Mouse (Mus musculus) adrenal gland, postnatal 14 days (tissue): Measurements from ENCODE around the gene Anapc2. TPM values are rescaled to one million over a fixed set of nuclear protein-coding genes. Genes with fewer than 3 reads are reported as not detected.
A peak's percentile ranks its signal among the peaks of the same experiment; 100 is the strongest.
"Not testable (repeated sequence)": the region's sequence is repeated elsewhere in the genome, so short reads cannot be mapped to it uniquely, and the experiment has no call there.

Source experiments
- DNase-seq: peaks from one replicate; pipeline ENCODE4 v3.0.0; 2021; ENCODE audit warnings: mixed read lengths
- total RNA-seq: library from RNA; stranded (reverse); gene quantifications from 2 replicates; pipeline ENCODE4 v1.2.3, GENCODE M21; 2021

Gene Anapc2
- total RNA-seq, 1 experiment from 2014 or later, result 63.9 TPM

GRCm38 (mm10) chr2:25240723-25241437 lies 31.4 kb upstream of the Anapc2 start:
- DNase-seq, result peak; percentile 88

GRCm38 (mm10) chr2:25241438-25241775 lies 30.9 kb upstream of the Anapc2 start:
- no peak for DNase-seq

- DNase-seq, result peak; percentile 32
Observed at GRCm38 (mm10) chr2:25242101-25242506, 30.2 kb upstream of the Anapc2 start, which contains the start of the genes Rnf208 and Cysrt1. Rnf208 (plus strand) TSS chr2:25242255. Cysrt1 (minus strand) TSS chr2:25242452.

- DNase-seq, result no peak
Observed at GRCm38 (mm10) chr2:25243342-25243741, 28.9 kb upstream of the Anapc2 start.

- DNase-seq, result no peak
Observed at GRCm38 (mm10) chr2:25244144-25244543, 28.1 kb upstream of the Anapc2 start.

- no peak for DNase-seq
Observed at GRCm38 (mm10) chr2:25246183-25247072, 25.9 kb upstream of the Anapc2 start, which contains the start of gene AL732309.1. AL732309.1 (minus strand) TSS chr2:25246863.

GRCm38 (mm10) chr2:25252331-25252730 lies 19.9 kb upstream of the Anapc2 start:
- peak; percentile 32 for DNase-seq

- DNase-seq, result peak; percentile 94
Observed at GRCm38 (mm10) chr2:25255284-25255779, 16.9 kb upstream of the Anapc2 start, which contains the start of gene Tmem203. Tmem203 (plus strand) TSS chr2:25255439.

- peak; percentile 73 for DNase-seq
Observed at GRCm38 (mm10) chr2:25256443-25257109, 15.7 kb upstream of the Anapc2 start.

- DNase-seq, result not testable (repeated sequence)
Observed at GRCm38 (mm10) chr2:25257250-25257649, 15.0 kb upstream of the Anapc2 start.

GRCm38 (mm10) chr2:25258887-25259286 lies 13.4 kb upstream of the Anapc2 start:
- no peak for DNase-seq

GRCm38 (mm10) chr2:25261870-25262269 lies 10.4 kb upstream of the Anapc2 start:
- DNase-seq, result no peak

GRCm38 (mm10) chr2:25262291-25262767 lies 9.9 kb upstream of the Anapc2 start, which contains the start of gene Tprn:
Tprn (plus strand) TSS chr2:25262618.
- DNase-seq, result peak; percentile 96

GRCm38 (mm10) chr2:25262795-25263622 lies 9.3 kb upstream of the Anapc2 start:
- peak; percentile 58 for DNase-seq

GRCm38 (mm10) chr2:25263623-25264285 lies 8.5 kb upstream of the Anapc2 start:
- no peak for DNase-seq

GRCm38 (mm10) chr2:25264286-25264660 lies 8.0 kb upstream of the Anapc2 start:
- no peak for DNase-seq

- peak; percentile 73 for DNase-seq
Observed at GRCm38 (mm10) chr2:25264851-25265250, 7.4 kb upstream of the Anapc2 start.

- DNase-seq, result no peak
Observed at GRCm38 (mm10) chr2:25265897-25266656, 6.2 kb upstream of the Anapc2 start.

GRCm38 (mm10) chr2:25266720-25267119 lies 5.6 kb upstream of the Anapc2 start:
- peak; percentile 67 for DNase-seq

- no peak for DNase-seq
Observed at GRCm38 (mm10) chr2:25267241-25267640, 5.0 kb upstream of the Anapc2 start.
